Mouse (Mus musculus) midbrain, embryonic 14.5 days (tissue): Measurements from ENCODE around the gene Dlgap4. TPM values are rescaled to one million over a fixed set of nuclear protein-coding genes. Genes with fewer than 3 reads are reported as not detected.

Source experiments
- polyA plus RNA-seq: library from polyadenylated mRNA; unstranded; fragments of >200 nt; fragmentation: Nextera tagmentation; extraction: Ambion mirVana; gene quantifications from 2 replicates; pipeline ENCODE4 v1.2.1, GENCODE M21; 2014

The Dlgap4 gene
- polyA plus RNA-seq, 1 experiment from 2014 or later, result 272 TPM

Other genes with a start within 250 kb of the Dlgap4 start
- 20.9 and 26.1 TPM in 2 replicates for gene Epb41l1, start 192.8 kb upstream of the Dlgap4 start, polyA plus RNA-seq
- gene Aar2, start 66.1 kb upstream of the Dlgap4 start, polyA plus RNA-seq, result 53.7 and 59.2 TPM in 2 replicates
- 22.5 and 33.0 TPM in 2 replicates for gene Myl9, start 161.7 kb downstream of the Dlgap4 start, polyA plus RNA-seq
- gene Tgif2, start 226.3 kb downstream of the Dlgap4 start, polyA plus RNA-seq, result 19.3 and 25.8 TPM in 2 replicates
- gene 4930518I15Rik, start 244.2 kb downstream of the Dlgap4 start, polyA plus RNA-seq, result 5.4 and 7.0 TPM in 2 replicates
- gene Rab5if, start 249.4 kb downstream of the Dlgap4 start, polyA plus RNA-seq, result 169 and 171 TPM in 2 replicates